Mouse (Mus musculus): ENCODE measurements around the gene Ptprj.

GRCm38 (mm10) chr2:90518296-90518695, 62.2 kb downstream of the Ptprj start:
- TF ChIP-seq CTCF (IDR thresholded peaks at IDR 0.05; ENCODE audit: low read depth, low read length): no peak
- no peak for TF ChIP-seq POLR2A (IDR thresholded peaks at IDR 0.05; ENCODE audit: borderline replicate concordance, low read depth, low read length)
